Mouse (Mus musculus): ENCODE measurements around the gene Zfp467.

DNA sequence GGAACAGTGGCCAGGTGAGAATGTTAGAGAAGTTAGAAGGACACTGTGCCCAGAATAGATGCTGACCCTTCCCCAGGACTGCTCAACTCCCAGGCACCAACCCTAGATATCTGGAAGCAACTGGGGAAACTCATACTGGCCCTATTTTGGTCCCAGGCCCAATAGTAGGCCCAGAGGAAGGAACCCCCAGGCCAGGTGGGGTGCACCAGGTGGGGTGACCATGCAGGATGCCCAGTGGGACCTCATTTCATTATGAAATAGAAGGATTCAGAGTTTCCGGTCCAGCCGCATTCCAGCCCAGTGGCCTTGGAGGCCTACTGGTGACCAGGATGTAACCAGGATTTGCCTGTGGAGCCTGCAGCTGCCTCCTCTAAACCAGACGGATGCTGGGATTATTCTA, 1.3 kb upstream of the Zfp467 start:
- TF ChIP-seq CTCF (IDR thresholded peaks at IDR 0.05; ENCODE audit: control insufficient read depth, insufficient read depth, low read length) (no peak), POLR2A (IDR thresholded peaks at IDR 0.05; ENCODE audit: borderline replicate concordance, control insufficient read depth, low read depth, low read length) (no peak)
